31 mouse cellular contexts compared by ENCODE assay signal in the genomic region with DNA sequence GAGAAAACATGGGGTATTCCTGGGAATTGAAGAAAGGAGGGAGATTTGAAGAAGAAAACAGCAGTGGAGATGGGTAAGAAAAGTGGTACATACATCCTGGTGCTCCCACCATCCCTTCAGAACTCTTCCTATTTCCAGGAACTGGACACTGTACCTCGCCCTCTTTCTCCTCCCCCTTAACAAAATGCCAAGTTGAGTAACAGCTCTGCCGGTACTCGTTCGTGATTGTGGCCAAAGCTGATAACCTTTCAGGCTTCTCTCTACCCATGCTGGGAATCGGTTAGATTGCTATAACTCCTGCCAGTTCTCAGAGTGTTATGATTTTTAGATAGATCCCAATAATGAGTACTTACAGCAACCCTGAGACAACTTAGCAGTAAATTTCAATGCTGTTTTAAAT. TPM values are rescaled to one million over a fixed set of nuclear protein-coding genes. Genes with fewer than 3 reads are reported as not detected.
A peak's percentile ranks its signal among the peaks of the same experiment; 100 is the strongest.
DNase-seq lines count a peak whose midpoint lies in the region; ATAC-seq and TF ChIP-seq lines count a peak whose summit lies in the region.
"Had no signal": no experiment of that assay in that cellular context is flagged by ENCODE, and none has a peak within 500 bp of the region (broad histone marks: within the 10 kb centered on the region; RNA-seq: fewer than 3 reads in every experiment).

No protein-coding gene starts in this region.

- 27% methylated on average over 5 of the region's 5 CpGs for WGBS in heart, adult 2 months

- H3K27me3 ChIP-seq in heart, adult 2 months (ENCODE audit: control insufficient read depth, insufficient read depth, low read length), result no peaks in the 10 kb centered on the region
- H3K27me3 ChIP-seq in myocyte (ENCODE audit: control insufficient read depth, insufficient read depth, insufficient read length), result no peaks in the 10 kb centered on the region
- H3K27me3 ChIP-seq: CH12.LX; embryonic facial prominence, embryonic 13.5 days; forebrain, embryonic 12.5 days; forebrain, embryonic 15.5 days; heart, embryonic 12.5 days; heart, embryonic 15.5 days; hindbrain, embryonic 13.5 days; Patski had no signal

- H3K27ac ChIP-seq in heart, adult 2 months, result peak overlapping the region; percentile 77
- H3K27ac ChIP-seq in bone marrow macrophage, adult 2 months (ENCODE audit: insufficient read depth, low read depth, low read length), result peak overlapping the region; percentile 53; the same call in 1 of the 2 replicates
- H3K27ac ChIP-seq in layer of hippocampus, adult 2 months, result no peak overlapping the region
- H3K27ac ChIP-seq: embryonic facial prominence, embryonic 10.5 days; embryonic facial prominence, embryonic 13.5 days; forebrain, embryonic 12.5 days; forebrain, embryonic 15.5 days; heart, embryonic 15.5 days; hindbrain, embryonic 10.5 days; hindbrain, embryonic 13.5 days had no signal

- intact Hi-C loops in heart, adult 2 months (cut with DNase I), result no loop called here

- TF ChIP-seq POLR2A in heart, adult 2 months (IDR thresholded peaks at IDR 0.05; ENCODE audit: insufficient read depth, low read depth, low read length), result no peak
- TF ChIP-seq POLR2A in bone marrow macrophage, adult 2 months (IDR thresholded peaks at IDR 0.05; ENCODE audit: borderline replicate concordance, low read depth, low read length), result no peak
- no peak for TF ChIP-seq POLR2A in myocyte (IDR thresholded peaks at IDR 0.05; ENCODE audit: insufficient read length, low read depth)

- H3K79me2 ChIP-seq in heart, adult 2 months (replicated peaks; ENCODE audit: control insufficient read depth, insufficient read depth, low read length), result no peaks in the 10 kb centered on the region
- H3K79me2 ChIP-seq in myocyte (ENCODE audit: control insufficient read depth, insufficient read depth), result no peaks in the 10 kb centered on the region

- no peak for TF ChIP-seq EP300 in heart, adult 2 months (IDR thresholded peaks at IDR 0.05; ENCODE audit: insufficient read depth, low read depth, low read length)

- no peak overlapping the region for H3K9ac ChIP-seq in heart, adult 2 months (ENCODE audit: low read depth, low read length)
- H3K9ac ChIP-seq: embryonic facial prominence, embryonic 13.5 days; forebrain, embryonic 12.5 days; forebrain, embryonic 15.5 days; heart, embryonic 12.5 days; heart, embryonic 15.5 days; hindbrain, embryonic 13.5 days had no signal

- H3K4me1 ChIP-seq in heart, adult 2 months (ENCODE audit: control insufficient read depth, insufficient read depth, low read length), result peaks cover 5% of the 10 kb centered on the region
- peaks cover 17% of the 10 kb centered on the region for H3K4me1 ChIP-seq in bone marrow macrophage, adult 2 months (ENCODE audit: control insufficient read depth, insufficient read depth, low read length)
- H3K4me1 ChIP-seq: embryonic facial prominence, embryonic 10.5 days; embryonic facial prominence, embryonic 13.5 days; forebrain, embryonic 12.5 days; forebrain, embryonic 15.5 days; heart, embryonic 15.5 days; hindbrain, embryonic 10.5 days; hindbrain, embryonic 13.5 days had no signal

- H3K36me3 ChIP-seq in heart, adult 2 months (ENCODE audit: control insufficient read depth, insufficient read depth, low read length), result peaks cover 6% of the 10 kb centered on the region
- no peaks in the 10 kb centered on the region for H3K36me3 ChIP-seq in myocyte (ENCODE audit: control insufficient read depth, insufficient read depth)
- H3K36me3 ChIP-seq: embryonic facial prominence, embryonic 10.5 days; embryonic facial prominence, embryonic 13.5 days; forebrain, embryonic 12.5 days; forebrain, embryonic 15.5 days; G1E; heart, embryonic 12.5 days; heart, embryonic 15.5 days; hindbrain, embryonic 10.5 days; hindbrain, embryonic 13.5 days had no signal

- no peak overlapping the region for H3K4me3 ChIP-seq in heart, adult 2 months
- H3K4me3 ChIP-seq in bone marrow macrophage, adult 2 months (ENCODE audit: insufficient read depth, low read length), result no peak overlapping the region
- H3K4me3 ChIP-seq in myocyte, result no peak overlapping the region
- no peak overlapping the region for H3K4me3 ChIP-seq in layer of hippocampus, adult 2 months
- H3K4me3 ChIP-seq: embryonic facial prominence, embryonic 10.5 days; embryonic facial prominence, embryonic 13.5 days; erythroblast, embryonic 14.5 days; forebrain, embryonic 12.5 days; forebrain, embryonic 15.5 days; heart, embryonic 12.5 days; heart, embryonic 15.5 days; hindbrain, embryonic 10.5 days; hindbrain, embryonic 13.5 days had no signal

- no peak for DNase-seq in heart, adult 2 months
- no peak for DNase-seq in heart, adult 11 months
- DNase-seq in kidney, postnatal 10 days, result no peak
- no peak for DNase-seq in layer of hippocampus, adult 2 months (ENCODE audit: low spot score in 2 of 2)
- DNase-seq: adrenal gland, postnatal 10 days; adrenal gland, postnatal 36 days; B cell, adult 2 months; cerebellum, adult 11-12 months; cerebellum, adult 8-10 months; cerebellum, postnatal 10 days; cerebellum, postnatal 36 days; embryo, embryonic 11 days; gastrocnemius, postnatal 25 days; heart, postnatal 10 days; heart, postnatal 36 days had no signal

- H3K4me2 ChIP-seq in myocyte (ENCODE audit: low read depth), result peak overlapping the region; percentile 20
- H3K4me2 ChIP-seq: embryonic facial prominence, embryonic 13.5 days; forebrain, embryonic 12.5 days; forebrain, embryonic 15.5 days; heart, embryonic 12.5 days; heart, embryonic 15.5 days; hindbrain, embryonic 13.5 days had no signal

- no peak for TF ChIP-seq CTCF in heart, adult 2 months (IDR thresholded peaks at IDR 0.05)
- TF ChIP-seq CTCF in bone marrow macrophage, adult 2 months (IDR thresholded peaks at IDR 0.05; ENCODE audit: low read depth, low read length), result no peak
- no peak for TF ChIP-seq CTCF in layer of hippocampus, adult 2 months (conservative IDR thresholded peaks at IDR 0.05)

- ATAC-seq in granulocyte monocyte progenitor cell, adult 5-6 weeks (replicated peaks; ENCODE audit: poor library complexity, severe bottlenecking), result peak; percentile 50
- ATAC-seq: forebrain, embryonic 15.5 days; hindbrain, embryonic 16.5 days; Patski had no signal

- no peak overlapping the region for H3ac ChIP-seq in myocyte (ENCODE audit: control insufficient read depth, insufficient read length)

TF ChIP-seq in myocyte, 11 proteins besides CTCF, POLR2A, EP300 and RAD21:
- TF ChIP-seq USF1 (IDR thresholded peaks at IDR 0.05; ENCODE audit: low read depth) (no peak), TCF12 (IDR thresholded peaks at IDR 0.05; ENCODE audit: insufficient read depth, poor library complexity, severe bottlenecking) (no peak), TCF3 (IDR thresholded peaks at IDR 0.05; ENCODE audit: insufficient read length, low read depth) (no peak), E2F4 (IDR thresholded peaks at IDR 0.05; ENCODE audit: insufficient read depth) (no peak), REST (IDR thresholded peaks at IDR 0.05; ENCODE audit: insufficient read depth, insufficient read length) (no peak), MYOG (IDR thresholded peaks at IDR 0.05; ENCODE audit: control insufficient read depth in 1 of 3, insufficient read depth in 1 of 3, insufficient read length in 2 of 3, low read depth in 2 of 3) (no peak), SRF (IDR thresholded peaks at IDR 0.05; ENCODE audit: control insufficient read depth, insufficient read length, low read depth) (no peak), CEBPB (IDR thresholded peaks at IDR 0.05; ENCODE audit: insufficient read depth, poor library complexity, severe bottlenecking) (no peak), MYOD1 (IDR thresholded peaks at IDR 0.05; ENCODE audit: control insufficient read depth in 1 of 3, insufficient read length in 2 of 3, low read depth in 2 of 3) (no peak), MAX (IDR thresholded peaks at IDR 0.05; ENCODE audit: low read depth) (no peak)

RNA-seq across cellular contexts. Expression of gene Prg4, which starts 7.0 kb away (rescaled TPM):
- 10 to 100 TPM; 16.8 to 27.1 TPM for total RNA-seq in heart, adult 2 months (2021)
- 9.1 and 9.7 TPM in 2 replicates for polyA plus RNA-seq in heart, adult 2 months (2012; rRNA removed)
- 0.67 and 1.7 TPM in 2 replicates for polyA plus RNA-seq in bone marrow macrophage, adult 2 months (2012; ENCODE audit: insufficient read depth, insufficient read length, missing spikeins)
- not detected in 2 replicates for total RNA-seq in granulocyte monocyte progenitor cell, adult 5-6 weeks (2014; fragmentation: Nextera tagmentation)
- total RNA-seq in granulocyte monocyte progenitor cell, adult 5-6 weeks (2017), result not detected in 2 replicates
- 5.1 TPM for polyA plus RNA-seq in myocyte (2012; fragmentation: generic; extraction: Trizol)
- 1 to 10 TPM in 1 of 2 experiments, under 1 TPM in 1; 0.97 to 1.3 TPM for total RNA-seq in layer of hippocampus, adult 2 months (2021)
- polyA plus RNA-seq: erythroblast, embryonic 14.5 days; G1E had no signal

Comparison
In these comparisons a context has a peak if more than half of its experiments do, and no peak if none do; other contexts are left out.
1. RNA of gene Prg4, which starts 7.0 kb away (total RNA-seq): 16.8 to 27.1 TPM in heart, adult 2 months; 0.97 to 1.3 TPM in layer of hippocampus, adult 2 months and not detected in granulocyte monocyte progenitor cell, adult 5-6 weeks; every median in the first group is over 4 times any median in the second.